Mouse (Mus musculus) C2C12 (cell line): ENCODE data around the gene Cenpj.

ENCODE experiments used
- CTCF ChIP-seq: IDR thresholded peaks from one replicate; pipeline ENCODE4 v1.5.1; 2011; ENCODE audit not compliant: control insufficient read depth, insufficient read depth, insufficient read length
- MAX ChIP-seq: IDR thresholded peaks from one replicate; pipeline ENCODE4 v1.6.1; 2011; ENCODE audit warnings: mild to moderate bottlenecking, control low read depth
- MYOD1 ChIP-seq: IDR thresholded peaks from one replicate; pipeline ENCODE4 v1.6.1; 2011; ENCODE audit warnings: low read depth; ENCODE audit not compliant: control insufficient read depth, insufficient read length
- MYOG ChIP-seq: IDR thresholded peaks from one replicate; pipeline ENCODE4 v1.6.1; 2011; ENCODE audit not compliant: control insufficient read depth, insufficient read length; ENCODE audit errors: extremely low read depth
- USF1 ChIP-seq: IDR thresholded peaks from one replicate; pipeline ENCODE4 v1.6.1; 2011; ENCODE audit warnings: low read depth, mild to moderate bottlenecking, control low read depth, moderate library complexity

- TF ChIP-seq CTCF (no peak), MYOD1 (no peak), MYOG (no peak), MAX (no peak), USF1 (no peak)
Measured at GRCm38 (mm10) chr14:56572546-56572945, 2.7 kb downstream of the Cenpj start.
